Mouse (Mus musculus): ENCODE measurements around the gene Eef1akmt1.

Eef1akmt1 gene

DNA sequence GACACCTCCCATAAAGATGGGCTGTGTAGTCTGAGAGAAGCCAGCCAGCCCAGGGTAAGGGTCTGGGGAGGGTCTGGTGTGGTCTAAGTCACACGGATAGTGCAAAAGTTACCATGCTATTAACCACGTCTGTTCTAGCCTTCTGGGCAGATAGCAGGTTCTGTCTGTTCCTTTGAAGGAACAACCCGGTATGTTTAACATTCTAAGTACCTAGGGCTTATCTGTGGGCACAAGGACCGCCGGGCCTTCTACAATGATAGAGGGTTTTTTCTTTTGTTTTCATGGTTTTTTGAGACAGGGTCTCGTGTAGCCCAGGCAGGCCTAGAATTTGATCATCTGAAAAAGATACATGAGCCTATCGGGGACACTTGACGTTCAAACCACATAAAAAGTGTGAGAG is 25.3 kb downstream of the Eef1akmt1 start:
- DNase-seq = no peak

DNA sequence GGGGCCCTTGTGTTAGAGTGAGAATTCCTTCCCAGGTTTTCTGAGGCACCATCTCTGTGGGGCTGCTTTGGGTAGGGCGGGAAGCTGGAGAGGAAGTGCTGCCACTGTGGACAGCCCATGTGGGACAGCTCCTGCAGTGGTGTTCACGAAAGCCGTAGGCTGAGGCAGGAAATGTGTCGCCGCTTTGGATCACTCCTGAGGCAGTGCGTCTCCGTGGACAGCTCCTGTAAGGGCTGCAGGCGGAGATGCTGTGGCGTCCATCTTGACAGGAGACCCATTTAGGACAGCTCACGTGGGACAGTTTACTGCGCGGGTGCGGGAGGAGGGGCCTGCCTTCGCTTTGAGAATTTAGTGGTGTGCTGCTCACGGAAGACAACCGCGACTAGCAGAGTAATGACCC is 25.9 kb downstream of the Eef1akmt1 start:
- DNase-seq = no peak

GRCm38 (mm10) chr14:57543420-57544039 is 27.9 kb downstream of the Eef1akmt1 start:
- DNase-seq = no peak

DNA sequence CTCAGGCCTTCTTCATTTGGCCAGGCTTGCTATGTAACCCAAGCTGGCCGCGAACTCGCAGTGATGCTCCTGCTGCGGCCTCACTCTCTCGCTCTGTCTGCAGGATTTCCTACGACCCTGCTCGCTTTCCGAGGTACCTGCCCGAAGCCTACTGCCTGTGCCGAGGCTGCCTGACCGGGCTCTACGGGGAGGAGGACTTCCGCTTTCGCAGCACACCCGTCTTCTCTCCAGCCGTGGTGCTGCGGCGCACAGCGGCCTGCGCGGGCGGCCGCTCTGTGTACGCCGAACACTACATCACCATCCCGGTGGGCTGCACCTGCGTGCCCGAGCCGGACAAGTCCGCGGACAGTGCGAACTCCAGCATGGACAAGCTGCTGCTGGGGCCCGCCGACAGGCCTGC is 29.2 kb downstream of the Eef1akmt1 start:
- DNase-seq = no peak

DNA sequence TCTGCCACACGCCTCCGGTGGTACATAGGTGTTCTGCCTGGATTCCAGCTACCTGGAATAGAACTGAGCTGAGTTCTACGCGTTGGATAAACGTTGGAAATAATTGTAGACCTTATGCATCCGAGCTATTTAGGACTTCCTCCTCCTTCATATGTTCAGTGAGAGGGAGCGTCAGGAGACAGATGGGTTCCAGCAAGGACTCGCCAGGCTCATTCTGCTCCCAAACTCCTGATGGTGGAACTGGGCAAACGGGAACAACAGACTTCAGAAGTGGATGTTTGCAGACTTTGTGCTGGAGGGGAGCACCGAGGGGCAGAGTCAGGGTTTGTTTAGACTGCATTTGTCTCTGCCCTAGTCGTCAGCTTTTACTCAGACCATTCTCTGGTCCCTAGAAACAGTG is 30.7 kb downstream of the Eef1akmt1 start:
- DNase-seq = peak; percentile 59

GRCm38 (mm10) chr14:57537261-57538015 is 34.0 kb downstream of the Eef1akmt1 start:
- DNase-seq = no peak

- no peak for DNase-seq
Observed at GRCm38 (mm10) chr14:57536820-57537219, 34.6 kb downstream of the Eef1akmt1 start.

GRCm38 (mm10) chr14:57535646-57536045 is 35.8 kb downstream of the Eef1akmt1 start:
- DNase-seq = no peak

GRCm38 (mm10) chr14:57534961-57535360 is 36.5 kb downstream of the Eef1akmt1 start:
- DNase-seq = no peak

DNA sequence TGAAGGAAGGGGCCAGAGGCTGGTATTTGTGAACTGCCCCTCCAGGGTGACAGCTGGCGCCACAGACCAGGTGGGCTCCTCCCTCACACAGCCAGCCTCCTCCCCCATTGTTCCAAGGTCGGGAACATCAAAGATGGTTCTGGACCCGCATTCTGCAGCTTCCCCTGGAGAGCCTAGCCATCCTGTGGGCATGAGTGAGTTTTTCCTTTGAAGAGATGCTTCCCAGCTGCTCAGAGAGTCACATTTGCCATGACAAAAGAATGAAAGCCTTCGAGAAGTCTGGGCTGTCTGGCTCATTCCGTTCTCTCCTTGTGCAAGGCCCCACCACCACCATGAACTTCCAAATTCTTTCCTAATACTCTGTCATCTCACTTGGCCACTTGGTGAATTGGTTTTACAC is 37.1 kb downstream of the Eef1akmt1 start:
- DNase-seq = no peak

DNA sequence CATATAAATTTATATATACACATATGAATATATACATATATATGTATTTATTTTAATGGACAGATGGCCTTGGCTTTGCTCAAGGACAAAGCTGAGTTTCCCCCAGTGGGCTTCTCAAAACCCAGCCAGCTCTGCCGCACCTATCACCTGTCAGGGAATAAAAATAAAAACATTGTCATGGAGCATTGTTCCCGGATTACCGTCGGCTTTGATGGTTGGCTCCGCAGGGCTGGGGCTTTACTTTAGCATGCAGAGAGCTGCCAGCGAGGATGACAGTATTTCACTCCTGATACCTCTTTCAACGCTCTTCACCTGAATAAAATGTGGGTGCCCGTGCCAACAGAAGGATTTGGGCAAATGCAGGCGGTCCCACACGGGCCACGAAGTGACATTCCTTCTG is 37.6 kb downstream of the Eef1akmt1 start:
- DNase-seq = no peak

DNA sequence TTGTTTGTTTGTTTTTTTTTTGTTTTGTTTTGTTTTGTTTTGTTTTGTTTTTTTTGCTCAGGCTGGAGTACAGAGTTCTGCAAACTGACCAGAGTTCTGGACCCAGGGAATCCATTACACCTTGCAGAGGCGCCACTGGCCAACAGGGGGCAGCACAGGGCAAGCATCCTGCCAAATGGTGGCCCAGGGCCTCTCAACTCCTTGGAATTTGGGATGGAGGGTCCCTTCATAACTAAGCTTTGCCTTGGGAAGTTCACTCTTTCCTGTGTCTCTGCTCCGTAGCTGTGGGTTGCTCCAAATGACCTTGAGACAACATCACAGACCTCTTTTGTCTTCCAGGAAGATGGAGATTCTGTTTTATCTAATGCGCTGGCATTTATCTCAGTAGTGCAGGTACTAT is 38.2 kb downstream of the Eef1akmt1 start:
- no peak for DNase-seq

DNA sequence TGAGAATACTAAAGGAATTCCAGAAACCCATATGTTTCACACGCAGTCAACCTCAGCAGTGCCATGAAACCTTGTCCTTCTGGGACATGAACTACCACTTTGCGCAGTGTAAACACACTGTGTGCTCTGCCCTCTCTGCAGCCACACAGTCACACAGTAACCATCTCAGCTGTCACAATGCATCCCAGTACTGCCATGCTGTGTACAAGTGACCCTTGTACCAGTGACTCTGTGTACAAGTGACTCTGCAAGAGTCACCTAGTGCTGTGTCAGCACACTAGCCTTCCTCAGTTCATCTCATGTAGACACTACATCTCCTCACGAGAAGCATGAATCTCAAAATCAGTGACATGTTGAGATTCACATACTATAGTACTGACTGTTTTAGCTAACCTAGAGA is 38.8 kb downstream of the Eef1akmt1 start:
- no peak for DNase-seq

DNA sequence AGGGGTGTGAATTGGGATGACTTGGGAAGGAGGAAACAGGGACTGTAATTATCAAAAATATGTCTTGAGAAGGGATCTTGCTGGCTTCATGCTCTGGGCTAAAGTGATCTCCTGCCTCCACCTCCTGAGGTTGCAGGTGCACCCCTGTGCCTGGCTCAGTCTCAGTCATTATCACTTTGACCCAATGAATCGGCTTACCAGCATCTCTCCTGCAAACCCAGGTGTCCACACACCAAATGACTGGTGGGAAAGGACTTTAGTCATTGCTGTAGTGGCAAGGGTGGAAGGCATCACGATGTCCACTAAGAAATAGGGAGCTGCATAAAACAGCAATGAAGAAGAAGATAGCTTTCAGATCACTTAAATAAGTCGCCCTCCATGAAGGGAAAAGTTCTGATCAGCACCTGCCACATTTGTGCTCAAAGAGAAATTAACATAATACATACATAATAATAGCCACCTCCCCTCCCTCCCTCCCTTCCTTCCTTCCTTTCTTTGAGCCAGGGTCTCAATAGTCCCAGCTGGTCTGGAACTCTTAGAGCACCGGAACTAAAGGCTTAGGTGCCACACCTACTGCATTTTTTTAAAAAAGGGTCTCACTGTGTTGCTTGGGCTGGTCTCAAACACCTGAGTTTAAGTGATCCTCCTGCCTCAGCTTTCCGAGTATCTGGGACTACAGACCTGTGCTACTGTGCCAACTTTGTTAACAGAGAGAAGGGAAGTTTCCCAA is 41.5 kb downstream of the Eef1akmt1 start:
- no peak for DNase-seq

DNA sequence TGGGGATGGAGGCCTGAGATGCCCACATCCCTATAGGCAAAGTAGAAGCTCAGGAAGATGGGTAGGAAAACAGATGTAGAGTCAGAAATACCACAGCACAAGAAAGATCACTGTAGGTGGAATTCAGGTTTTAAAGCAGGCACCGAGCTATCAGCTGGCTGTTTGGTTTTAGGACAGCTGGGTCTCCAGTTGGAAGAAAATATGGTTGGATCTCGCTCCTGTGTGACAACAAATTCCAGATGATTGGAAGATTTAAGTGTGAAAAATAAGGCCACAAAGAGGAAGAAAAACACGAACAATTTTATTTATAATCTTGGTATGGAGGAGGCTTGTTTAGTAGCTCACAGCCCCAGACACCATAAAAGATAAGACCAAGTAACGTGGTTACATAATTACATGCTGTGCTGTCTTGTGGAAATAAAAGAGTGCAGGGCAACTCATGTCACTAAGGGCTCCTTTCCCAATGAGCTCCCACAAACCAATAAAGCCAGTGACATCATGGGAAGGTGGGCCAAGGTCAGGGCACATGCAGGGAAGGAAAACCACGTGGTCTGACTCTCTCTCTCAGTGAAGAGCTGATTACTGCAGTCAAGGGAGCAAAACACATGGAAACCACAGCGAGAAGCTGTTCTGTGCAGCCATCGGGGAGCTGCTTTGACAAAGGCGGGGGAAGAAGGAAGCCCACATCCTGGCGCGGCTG is 42.2 kb downstream of the Eef1akmt1 start:
- DNase-seq = peak; percentile 86

DNA sequence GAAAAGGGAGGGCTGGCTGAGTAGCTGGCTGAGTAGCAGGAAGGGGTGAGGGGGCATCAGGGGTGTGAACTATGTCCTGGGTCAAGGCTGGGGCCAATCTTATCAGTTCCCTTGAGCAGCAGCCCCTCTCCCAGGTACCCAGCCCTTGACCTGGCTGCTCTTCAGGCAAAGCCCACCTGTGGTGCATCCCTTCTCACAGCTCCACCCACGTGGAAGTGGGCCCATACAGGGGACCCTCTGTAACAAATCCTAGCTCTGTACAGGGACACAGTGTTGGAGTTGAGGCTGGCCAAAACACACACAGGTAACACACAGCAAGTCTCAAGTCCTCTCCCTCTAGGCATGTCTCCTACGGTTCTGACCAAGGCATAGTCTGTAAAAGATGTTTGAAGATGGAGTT is 43.8 kb downstream of the Eef1akmt1 start:
- DNase-seq = no peak

- no peak for DNase-seq
Observed at GRCm38 (mm10) chr14:57527122-57527521, 44.3 kb downstream of the Eef1akmt1 start.

DNA sequence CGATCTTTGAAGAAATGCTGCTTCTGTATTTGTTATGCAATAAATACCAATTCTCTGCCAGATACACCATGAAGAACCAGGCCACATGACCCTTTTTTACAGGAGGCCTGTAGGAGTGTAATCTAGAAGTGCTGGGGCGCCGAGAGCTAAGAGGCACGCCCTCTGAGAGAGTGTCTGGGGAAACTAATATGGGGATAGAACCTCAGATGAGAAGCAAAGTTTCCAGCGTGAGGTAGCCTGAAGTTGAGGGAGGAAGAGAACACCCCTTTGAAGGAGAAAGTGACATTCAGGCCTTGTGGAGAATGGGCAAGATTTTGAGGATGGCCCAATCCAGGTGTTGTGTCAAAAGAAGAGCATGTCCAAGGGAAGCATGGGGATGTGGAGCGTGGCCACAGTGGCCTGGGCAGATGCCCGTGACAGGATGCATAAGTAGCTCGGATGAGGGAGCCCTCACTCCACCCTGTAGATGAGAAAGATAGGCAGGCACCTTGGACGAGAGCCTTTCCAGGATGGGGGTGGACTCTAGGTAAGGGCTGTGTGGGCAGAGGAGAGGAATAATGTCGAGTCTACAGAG is 45.3 kb downstream of the Eef1akmt1 start:
- no peak for DNase-seq

GRCm38 (mm10) chr14:57525388-57526049 is 45.9 kb downstream of the Eef1akmt1 start:
- peak; percentile 83 for DNase-seq

- DNase-seq = peak; percentile 43
Observed at GRCm38 (mm10) chr14:57524671-57525387, 46.6 kb downstream of the Eef1akmt1 start, which contains the start of gene Il17d. Il17d (plus strand) TSS chr14:57524777.

DNA sequence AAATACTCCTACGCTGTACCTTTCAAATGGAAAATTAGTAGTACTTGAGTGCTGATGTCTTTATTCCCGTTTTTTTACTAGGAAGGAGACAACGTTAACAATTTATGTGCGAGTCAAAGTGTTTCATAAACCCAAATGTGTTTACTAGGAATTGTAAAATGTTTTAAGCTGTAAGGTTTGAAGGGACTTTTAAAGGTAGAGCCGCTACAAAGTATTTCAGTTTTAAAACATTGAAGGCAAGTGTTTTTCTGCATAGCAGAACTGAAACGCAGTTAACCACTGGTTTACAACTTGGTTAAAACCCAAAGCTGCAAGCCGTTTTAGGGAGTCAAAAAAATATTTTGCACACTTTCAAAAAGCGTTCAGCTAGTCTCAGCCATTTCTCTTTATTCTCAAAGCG is 47.6 kb downstream of the Eef1akmt1 start:
- DNase-seq = no peak

DNA sequence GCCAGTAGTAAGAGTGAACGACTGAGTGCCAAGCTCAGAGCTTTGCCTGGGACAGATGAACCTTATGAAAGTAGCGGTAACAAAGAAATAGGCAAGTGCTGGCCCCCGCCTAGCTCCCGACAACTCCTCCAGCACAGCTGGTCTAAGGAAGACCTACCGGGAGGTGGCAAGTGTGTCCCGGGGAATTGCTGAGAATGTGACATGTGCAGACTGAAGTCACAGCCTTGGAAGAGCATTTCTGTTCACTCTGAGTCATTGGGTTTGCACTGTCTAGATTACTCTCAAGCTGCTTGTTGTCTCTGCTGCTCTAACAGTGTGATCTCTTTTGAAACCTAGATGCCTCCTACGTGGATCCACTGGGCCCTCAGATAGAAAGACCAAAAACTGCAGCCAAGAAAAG is 54.4 kb downstream of the Eef1akmt1 start:
- DNase-seq = peak; percentile 80
